Mouse (Mus musculus): ENCODE results near the gene Lpp. TPM values are rescaled to one million over a fixed set of nuclear protein-coding genes. Genes with fewer than 3 reads are reported as not detected.

Gene Lpp
- polyA plus RNA-seq, 1 experiment from 2014 or later, result 10.9 TPM

- WGBS, result 59% methylated on average over 4 of the region's 4 CpGs
- ATAC-seq, result no peak
Measured at GRCm38 (mm10) chr16:24492194-24492940, 99.1 kb downstream of the Lpp start.

GRCm38 (mm10) chr16:24494531-24494930 is 101.2 kb downstream of the Lpp start:
- H3K9ac ChIP-seq (ENCODE audit: low read depth, low read length), result no peak overlapping the region
- H3K9me3 ChIP-seq (ENCODE audit: control insufficient read depth, low read length), result no peaks in the 10 kb centered on the region
- H3K4me2 ChIP-seq (ENCODE audit: low read length), result no peak overlapping the region
- H3K4me3 ChIP-seq (ENCODE audit: low read length), result no peak overlapping the region
- peaks cover 21% of the 10 kb centered on the region for H3K4me1 ChIP-seq (ENCODE audit: control insufficient read depth, insufficient read depth, low read depth, low read length)
- 45% methylated on average over 6 of the region's 6 CpGs for WGBS
- no peaks in the 10 kb centered on the region for H3K36me3 ChIP-seq (ENCODE audit: control insufficient read depth, insufficient read depth, low read length)
- H3K27me3 ChIP-seq (replicated peaks; ENCODE audit: control insufficient read depth, insufficient read depth, low read length), result no peaks in the 10 kb centered on the region
- no peak for ATAC-seq
- no peak overlapping the region for H3K27ac ChIP-seq (ENCODE audit: low read depth, low read length)

More at GRCm38 (mm10) chr16:24492194-24492940, 99.1 kb downstream of the Lpp start:
- no peak overlapping the region for H3K9ac ChIP-seq (ENCODE audit: low read depth, low read length)
- H3K4me3 ChIP-seq (ENCODE audit: low read length), result no peak overlapping the region
- peaks cover 21% of the 10 kb centered on the region for H3K4me1 ChIP-seq (ENCODE audit: control insufficient read depth, insufficient read depth, low read depth, low read length)
- no peak overlapping the region for H3K4me2 ChIP-seq (ENCODE audit: low read length)
- no peak overlapping the region for H3K27ac ChIP-seq (ENCODE audit: low read depth, low read length)
- no peaks in the 10 kb centered on the region for H3K27me3 ChIP-seq (replicated peaks; ENCODE audit: control insufficient read depth, insufficient read depth, low read length)
- H3K9me3 ChIP-seq (ENCODE audit: control insufficient read depth, low read length), result no peaks in the 10 kb centered on the region
- no peaks in the 10 kb centered on the region for H3K36me3 ChIP-seq (ENCODE audit: control insufficient read depth, insufficient read depth, low read length)

- Histone ChIP-seq H3K9ac (ENCODE audit: low read depth, low read length) (no peak overlapping the region), H3K4me3 (ENCODE audit: low read length) (no peak overlapping the region), H3K27ac (ENCODE audit: low read depth, low read length) (0 out of 2 replicates have a peak overlapping the region, but pooled peaks have one; percentile 2), H3K4me1 (ENCODE audit: control insufficient read depth, insufficient read depth, low read depth, low read length) (peaks cover 20% of the 10 kb centered on the region), H3K9me3 (ENCODE audit: control insufficient read depth, low read length) (no peaks in the 10 kb centered on the region), H3K36me3 (ENCODE audit: control insufficient read depth, insufficient read depth, low read length) (no peaks in the 10 kb centered on the region), H3K27me3 (replicated peaks; ENCODE audit: control insufficient read depth, insufficient read depth, low read length) (no peaks in the 10 kb centered on the region), H3K4me2 (ENCODE audit: low read length) (no peak overlapping the region)
- WGBS, result 79% methylated on average over 4 of the region's 4 CpGs
- no peak for ATAC-seq
Measured at GRCm38 (mm10) chr16:24495461-24495860, 102.2 kb downstream of the Lpp start.

GRCm38 (mm10) chr16:24496635-24497034 is 103.3 kb downstream of the Lpp start:
- Histone ChIP-seq H3K27ac (ENCODE audit: low read depth, low read length) (no peak overlapping the region), H3K4me2 (ENCODE audit: low read length) (no peak overlapping the region), H3K36me3 (ENCODE audit: control insufficient read depth, insufficient read depth, low read length) (no peaks in the 10 kb centered on the region), H3K4me3 (ENCODE audit: low read length) (no peak overlapping the region), H3K9me3 (ENCODE audit: control insufficient read depth, low read length) (no peaks in the 10 kb centered on the region), H3K27me3 (replicated peaks; ENCODE audit: control insufficient read depth, insufficient read depth, low read length) (no peaks in the 10 kb centered on the region), H3K4me1 (ENCODE audit: control insufficient read depth, insufficient read depth, low read depth, low read length) (peaks cover 11% of the 10 kb centered on the region), H3K9ac (ENCODE audit: low read depth, low read length) (no peak overlapping the region)
- WGBS, result 81% methylated on average over 7 of the region's 7 CpGs
- no peak for ATAC-seq

- no peak overlapping the region for H3K4me3 ChIP-seq (ENCODE audit: low read length)
- H3K36me3 ChIP-seq (ENCODE audit: control insufficient read depth, insufficient read depth, low read length), result no peaks in the 10 kb centered on the region
- no peak overlapping the region for H3K9ac ChIP-seq (ENCODE audit: low read depth, low read length)
- H3K9me3 ChIP-seq (ENCODE audit: control insufficient read depth, low read length), result no peaks in the 10 kb centered on the region
- 91% methylated on average over 2 of the region's 2 CpGs for WGBS
- peaks cover 11% of the 10 kb centered on the region for H3K4me1 ChIP-seq (ENCODE audit: control insufficient read depth, insufficient read depth, low read depth, low read length)
- no peak overlapping the region for H3K4me2 ChIP-seq (ENCODE audit: low read length)
- no peaks in the 10 kb centered on the region for H3K27me3 ChIP-seq (replicated peaks; ENCODE audit: control insufficient read depth, insufficient read depth, low read length)
- H3K27ac ChIP-seq (ENCODE audit: low read depth, low read length), result no peak overlapping the region
- ATAC-seq, result no peak
Measured at GRCm38 (mm10) chr16:24497413-24497812, 104.1 kb downstream of the Lpp start.

GRCm38 (mm10) chr16:24498103-24498659 is 104.9 kb downstream of the Lpp start:
- no peaks in the 10 kb centered on the region for H3K9me3 ChIP-seq (ENCODE audit: control insufficient read depth, low read length)
- H3K4me3 ChIP-seq (ENCODE audit: low read length), result no peak overlapping the region
- no peak overlapping the region for H3K4me2 ChIP-seq (ENCODE audit: low read length)
- H3K27me3 ChIP-seq (replicated peaks; ENCODE audit: control insufficient read depth, insufficient read depth, low read length), result no peaks in the 10 kb centered on the region
- no peak overlapping the region for H3K9ac ChIP-seq (ENCODE audit: low read depth, low read length)
- peaks cover 8% of the 10 kb centered on the region for H3K4me1 ChIP-seq (ENCODE audit: control insufficient read depth, insufficient read depth, low read depth, low read length)
- no peak overlapping the region for H3K27ac ChIP-seq (ENCODE audit: low read depth, low read length)
- WGBS, result 90% methylated on average over 5 of the region's 5 CpGs
- no peak for ATAC-seq
- H3K36me3 ChIP-seq (ENCODE audit: control insufficient read depth, insufficient read depth, low read length), result no peaks in the 10 kb centered on the region

- 70% methylated on average over 6 of the region's 6 CpGs for WGBS
- Histone ChIP-seq H3K9me3 (ENCODE audit: control insufficient read depth, low read length) (no peaks in the 10 kb centered on the region), H3K4me3 (ENCODE audit: low read length) (no peak overlapping the region), H3K27ac (ENCODE audit: low read depth, low read length) (no peak overlapping the region), H3K9ac (ENCODE audit: low read depth, low read length) (no peak overlapping the region), H3K27me3 (replicated peaks; ENCODE audit: control insufficient read depth, insufficient read depth, low read length) (no peaks in the 10 kb centered on the region), H3K4me2 (ENCODE audit: low read length) (no peak overlapping the region), H3K4me1 (ENCODE audit: control insufficient read depth, insufficient read depth, low read depth, low read length) (no peaks in the 10 kb centered on the region; the same call in 1 of the 2 replicates), H3K36me3 (ENCODE audit: control insufficient read depth, insufficient read depth, low read length) (no peaks in the 10 kb centered on the region)
- ATAC-seq, result no peak
Measured at GRCm38 (mm10) chr16:24501197-24501596, 107.9 kb downstream of the Lpp start.

GRCm38 (mm10) chr16:24501628-24502294 is 108.5 kb downstream of the Lpp start:
- H3K4me1 ChIP-seq (ENCODE audit: control insufficient read depth, insufficient read depth, low read depth, low read length), result no peaks in the 10 kb centered on the region; the same call in 1 of the 2 replicates
- peak; percentile 38 for ATAC-seq
- H3K27ac ChIP-seq (ENCODE audit: low read depth, low read length), result no peak overlapping the region
- no peaks in the 10 kb centered on the region for H3K9me3 ChIP-seq (ENCODE audit: control insufficient read depth, low read length)
- H3K27me3 ChIP-seq (replicated peaks; ENCODE audit: control insufficient read depth, insufficient read depth, low read length), result no peaks in the 10 kb centered on the region
- no peak overlapping the region for H3K4me3 ChIP-seq (ENCODE audit: low read length)
- H3K4me2 ChIP-seq (ENCODE audit: low read length), result no peak overlapping the region
- WGBS, result 77% methylated on average over 11 of the region's 11 CpGs
- no peaks in the 10 kb centered on the region for H3K36me3 ChIP-seq (ENCODE audit: control insufficient read depth, insufficient read depth, low read length)
- H3K9ac ChIP-seq (ENCODE audit: low read depth, low read length), result no peak overlapping the region

- WGBS, result 59% methylated on average over 3 of the region's 3 CpGs
- Histone ChIP-seq H3K4me1 (ENCODE audit: control insufficient read depth, insufficient read depth, low read depth, low read length) (no peaks in the 10 kb centered on the region; the same call in 1 of the 2 replicates), H3K4me3 (ENCODE audit: low read length) (no peak overlapping the region), H3K9ac (ENCODE audit: low read depth, low read length) (no peak overlapping the region), H3K36me3 (ENCODE audit: control insufficient read depth, insufficient read depth, low read length) (no peaks in the 10 kb centered on the region), H3K27me3 (replicated peaks; ENCODE audit: control insufficient read depth, insufficient read depth, low read length) (no peaks in the 10 kb centered on the region), H3K4me2 (ENCODE audit: low read length) (no peak overlapping the region), H3K9me3 (ENCODE audit: control insufficient read depth, low read length) (no peaks in the 10 kb centered on the region), H3K27ac (ENCODE audit: low read depth, low read length) (no peak overlapping the region)
- ATAC-seq, result peak; percentile 38
Measured at GRCm38 (mm10) chr16:24502295-24502823, 109.1 kb downstream of the Lpp start.
